Mouse (Mus musculus): ENCODE data around the gene Scai. TPM values are rescaled to one million over a fixed set of nuclear protein-coding genes. Genes with fewer than 3 reads are reported as not detected.

Gene Scai
- 10 to 100 TPM; 54.3 to 58.3 TPM for total RNA-seq (2021)
- long read RNA-seq, experiment 1, full-length matches to known transcripts = 3 of 11 reads
- long read RNA-seq, experiment 1, partial matches to known transcripts = 2 of 11 reads
- long read RNA-seq, experiment 1, other reads (novel, unspliced or antisense) = 6 of 11 reads
- long read RNA-seq, experiment 2, partial matches to known transcripts = 0 of 4 reads
- long read RNA-seq, experiment 2, other reads (novel, unspliced or antisense) = 3 of 4 reads

DNA sequence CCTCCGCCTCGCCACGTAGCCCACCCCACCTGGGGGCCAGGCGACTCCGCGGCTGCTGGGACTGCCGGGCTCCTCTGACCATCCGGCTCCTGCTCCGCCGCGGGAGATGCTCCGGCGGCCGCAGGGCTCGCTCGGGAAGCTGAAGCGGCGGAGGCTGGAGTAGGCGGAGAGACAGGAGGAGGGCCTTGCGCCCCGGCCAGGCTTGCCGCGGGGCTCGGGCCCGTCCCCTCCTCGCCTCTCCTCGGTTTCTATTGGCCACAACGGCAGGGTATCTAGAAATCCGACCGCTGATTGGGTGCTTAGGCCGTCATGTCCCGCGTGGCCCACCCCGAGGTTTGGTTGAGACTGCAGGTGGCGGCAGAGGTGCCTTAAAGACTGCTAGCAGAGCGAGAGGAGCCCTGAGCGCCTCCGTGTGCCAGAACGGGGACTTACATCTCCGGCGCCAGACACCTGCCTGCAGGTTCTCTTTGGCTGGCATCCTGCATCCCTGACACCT, at the start of gene Scai:
Scai (minus strand) TSS at position 174 of the 496 bp plus-strand sequence.
- peak; percentile 97 to 99 for DNase-seq (ENCODE audit: low spot score in 2 of 2)

GRCm38 (mm10) chr2:39226731-39227130, 36.2 kb upstream of the Scai start:
- no peak for DNase-seq (ENCODE audit: low spot score in 2 of 2)

GRCm38 (mm10) chr2:39226019-39226640, 35.6 kb upstream of the Scai start, which contains the start of gene Ppp6c:
Ppp6c (minus strand) TSS chr2:39226451.
- DNase-seq (ENCODE audit: low spot score in 2 of 2) = peak; percentile 97

- DNase-seq (ENCODE audit: low spot score in 2 of 2) = peak in 1 of 2 experiments; percentile 35
These were observed 34.9 kb upstream of the Scai start for GRCm38 (mm10) chr2:39225331-39226018.

DNA sequence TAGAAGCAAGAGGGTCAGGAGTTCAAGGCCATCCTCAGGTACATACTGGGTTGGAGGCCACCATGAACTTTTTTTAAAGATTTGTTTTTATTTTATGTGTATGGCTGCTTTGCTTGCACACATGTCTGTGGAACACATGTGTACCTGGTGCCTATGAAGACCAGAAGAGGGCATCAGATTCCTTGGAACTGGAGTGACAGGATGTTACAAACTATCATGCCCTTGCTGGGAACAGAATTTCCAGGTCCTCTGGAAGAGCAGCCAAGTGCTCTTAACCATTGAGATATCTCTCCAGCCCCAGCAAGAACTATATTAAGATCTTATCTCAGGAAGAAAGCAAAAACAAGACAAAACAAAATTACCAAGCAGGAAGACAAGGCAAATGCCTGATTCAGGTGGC, 34.1 kb upstream of the Scai start:
- DNase-seq (ENCODE audit: low spot score in 2 of 2) = no peak

DNA sequence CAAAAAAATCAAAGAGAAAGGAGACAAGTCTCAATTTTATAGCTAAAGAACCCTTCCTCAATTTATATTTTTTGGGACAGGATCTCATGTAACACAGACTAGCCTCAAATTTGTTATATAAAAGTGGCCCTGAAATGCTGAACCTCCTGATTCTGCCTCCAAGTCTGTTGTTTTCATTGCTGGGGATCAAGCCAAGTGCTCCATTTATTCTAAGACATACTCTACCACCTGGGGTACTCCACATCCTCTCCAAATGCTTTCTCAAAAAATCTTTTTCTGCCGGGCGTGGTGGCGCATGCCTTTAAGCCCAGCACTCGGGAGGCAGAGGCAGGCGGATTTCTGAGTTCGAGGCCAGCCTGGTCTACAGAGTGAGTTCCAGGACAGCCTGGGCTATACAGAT, 29.5 kb upstream of the Scai start:
- DNase-seq (ENCODE audit: low spot score in 2 of 2) = no peak

GRCm38 (mm10) chr2:39219034-39219433, 28.5 kb upstream of the Scai start:
- DNase-seq (ENCODE audit: low spot score in 2 of 2) = no peak

GRCm38 (mm10) chr2:39217150-39217549, 26.6 kb upstream of the Scai start:
- DNase-seq (ENCODE audit: low spot score in 2 of 2) = no peak

DNA sequence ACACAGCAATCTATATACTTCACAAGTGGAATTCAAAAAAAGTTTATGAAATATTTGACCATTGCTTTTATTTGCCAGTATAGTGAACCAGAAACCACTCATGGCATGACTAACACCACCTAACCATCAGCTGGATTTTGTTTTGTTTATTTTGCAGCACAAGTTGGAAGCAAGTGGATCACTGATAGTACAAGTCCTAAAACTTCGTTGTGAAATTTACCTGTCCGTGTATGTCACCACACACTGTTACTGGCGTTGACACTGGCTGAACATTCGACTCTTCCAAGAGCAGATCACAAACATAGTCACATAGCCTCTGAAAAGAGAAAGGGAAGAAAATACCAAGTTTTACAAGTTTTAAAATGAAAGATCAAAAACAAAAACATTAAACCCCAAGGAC, 20.2 kb upstream of the Scai start:
- DNase-seq (ENCODE audit: low spot score in 2 of 2) = no peak

DNA sequence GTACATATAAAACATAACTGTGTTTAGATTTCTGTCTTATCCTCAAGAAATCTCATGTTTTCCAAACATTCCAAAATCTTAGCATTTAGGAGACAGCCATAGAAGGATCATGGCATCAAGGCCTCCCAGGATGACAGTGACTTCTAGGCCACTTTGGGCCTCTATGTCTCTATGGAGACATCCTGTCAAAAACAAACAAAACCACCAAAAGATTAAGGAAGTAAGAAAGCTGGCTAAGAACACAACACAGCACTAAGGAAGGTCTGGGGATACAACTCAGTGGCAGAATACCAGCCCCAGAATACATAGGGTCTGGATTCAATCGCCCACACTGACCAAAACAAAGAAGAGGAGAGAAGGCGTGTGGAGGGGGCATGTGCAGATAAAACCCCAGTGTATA, 12.8 kb upstream of the Scai start:
- no peak for DNase-seq (ENCODE audit: low spot score in 2 of 2)

- DNase-seq (ENCODE audit: low spot score in 2 of 2) = no peak
These were observed 4.3 kb upstream of the Scai start for GRCm38 (mm10) chr2:39194809-39195208.

DNA sequence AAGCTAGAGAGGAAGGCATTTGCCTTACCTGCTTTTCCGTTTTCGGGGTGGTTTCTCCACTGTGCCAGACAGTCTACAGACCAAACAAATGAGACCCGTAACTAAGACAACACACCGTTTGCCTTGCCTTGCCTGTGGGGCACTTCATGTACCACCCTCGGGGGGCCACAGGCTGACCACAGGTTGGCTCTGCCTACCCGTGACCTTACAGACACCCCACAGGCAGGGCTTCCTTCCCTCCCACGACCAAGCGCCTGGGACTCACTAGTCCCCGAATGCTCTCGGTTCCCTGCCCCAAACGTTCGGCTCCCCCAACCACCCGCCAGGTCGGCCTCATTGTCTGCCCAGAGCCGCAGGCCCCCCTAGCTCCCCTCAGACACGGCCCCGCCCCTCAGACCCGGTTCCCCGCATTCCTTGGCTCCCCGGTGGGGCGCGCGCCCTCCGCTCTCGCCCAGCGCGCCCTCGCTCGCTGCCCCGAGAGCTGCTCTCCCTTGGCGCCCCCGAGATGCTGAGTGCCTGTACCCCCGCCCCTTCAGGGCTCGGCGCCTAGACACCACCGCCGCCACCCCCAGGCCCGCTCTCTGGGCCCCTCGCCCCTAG, 473 bp downstream of the Scai start:
- no peak for DNase-seq (ENCODE audit: low spot score in 2 of 2)

DNA sequence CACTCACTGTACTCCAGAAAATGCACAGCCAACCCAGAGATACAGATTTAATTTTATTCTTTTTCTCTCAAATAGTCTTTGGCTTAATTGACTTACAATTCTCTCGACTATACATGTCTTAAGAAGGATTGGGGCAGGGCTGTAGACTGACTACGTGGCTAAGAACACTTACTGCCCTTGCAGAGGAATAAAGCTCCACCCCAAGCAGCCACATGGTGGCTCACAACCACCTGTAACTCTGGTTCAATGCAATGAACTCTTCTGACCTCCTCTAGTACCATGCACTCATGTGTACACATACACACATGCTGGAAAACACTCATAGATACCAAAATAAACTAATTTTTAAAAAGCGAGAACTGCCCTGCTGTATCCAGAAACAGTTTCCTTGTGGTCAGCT, 4.6 kb downstream of the Scai start:
- DNase-seq (ENCODE audit: low spot score in 2 of 2) = no peak

DNA sequence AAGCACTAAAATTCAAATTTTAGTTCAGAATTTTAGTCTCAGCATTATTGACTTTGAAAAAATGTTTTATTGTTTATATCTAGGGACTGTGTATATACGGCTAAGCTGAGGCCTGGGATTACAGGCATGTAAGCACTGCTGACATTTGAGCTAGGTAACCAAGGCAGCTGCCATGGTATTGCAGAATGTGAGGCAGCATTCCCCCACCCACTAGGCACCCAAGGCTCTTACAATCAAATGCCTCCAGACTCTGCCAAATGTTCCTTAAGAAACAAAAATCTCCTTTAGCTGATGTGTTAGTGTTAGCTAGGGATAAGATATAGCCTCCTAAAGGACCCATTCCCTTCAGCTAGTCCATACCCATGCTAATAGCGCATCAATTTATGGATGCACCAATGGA, 6.9 kb downstream of the Scai start:
- no peak for DNase-seq (ENCODE audit: low spot score in 2 of 2)

GRCm38 (mm10) chr2:39160996-39161395, 29.5 kb downstream of the Scai start:
- DNase-seq (ENCODE audit: low spot score in 2 of 2) = no peak

- no peak for DNase-seq (ENCODE audit: low spot score in 2 of 2)
These were observed 32.6 kb downstream of the Scai start for GRCm38 (mm10) chr2:39157916-39158315.

- no peak for DNase-seq (ENCODE audit: low spot score in 2 of 2)
These were observed 33.7 kb downstream of the Scai start for GRCm38 (mm10) chr2:39156821-39157220.

DNA sequence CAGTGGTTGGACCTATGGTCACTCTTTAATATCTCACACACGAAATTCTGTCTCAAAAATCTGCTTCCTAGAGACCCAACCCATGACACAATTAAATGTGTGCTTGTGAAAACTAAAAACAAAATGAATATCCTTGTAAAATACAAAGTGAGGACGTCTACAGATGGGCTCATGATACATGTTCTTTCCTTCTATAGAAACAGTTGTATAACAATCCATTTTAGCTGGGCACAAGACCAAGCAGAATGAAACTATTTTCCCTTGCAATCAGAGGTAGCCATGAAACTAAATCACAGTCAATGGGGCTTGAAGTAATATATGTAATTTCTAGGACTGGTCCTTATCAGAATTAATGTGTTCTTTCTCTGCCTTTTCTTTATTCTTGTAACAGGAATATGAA, 39.6 kb downstream of the Scai start:
- no peak for DNase-seq (ENCODE audit: low spot score in 2 of 2)

DNA sequence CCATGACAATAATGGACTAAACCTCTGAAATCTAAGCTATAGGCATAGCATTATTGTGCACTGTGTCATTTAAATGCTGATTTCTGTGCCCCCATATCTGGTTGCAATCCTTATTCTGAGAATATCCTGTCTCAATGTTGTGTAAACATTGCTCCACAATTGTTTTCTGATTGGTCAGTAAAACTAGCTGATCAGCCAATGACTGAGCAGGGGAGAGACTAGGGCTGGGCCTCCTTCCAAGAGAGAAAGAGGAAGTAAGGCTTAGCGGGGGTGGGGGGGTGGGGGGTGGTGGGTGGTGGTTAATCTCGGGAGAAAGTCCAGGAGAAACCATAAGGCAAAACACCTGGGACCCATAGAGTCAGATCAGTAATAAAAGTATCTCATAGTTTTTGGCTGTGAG, 42.5 kb downstream of the Scai start:
- DNase-seq (ENCODE audit: low spot score in 2 of 2) = no peak

GRCm38 (mm10) chr2:39146469-39146868, 44.1 kb downstream of the Scai start:
- DNase-seq (ENCODE audit: low spot score in 2 of 2) = no peak

GRCm38 (mm10) chr2:39142357-39142948, 48.1 kb downstream of the Scai start:
- peak; percentile 51 to 61 for DNase-seq (ENCODE audit: low spot score in 2 of 2)

Measured in left cerebral cortex, adult 18-20 months (tissue).